Mouse (Mus musculus) layer of hippocampus, adult 2 months (tissue): ENCODE measurements around the gene Lbr. TPM values are rescaled to one million over a fixed set of nuclear protein-coding genes. Genes with fewer than 3 reads are reported as not detected.
A peak's percentile ranks its signal among the peaks of the same experiment; 100 is the strongest.

Experiments
- DNase-seq, 2 experiments: peaks; one replicate each; pipeline ENCODE4 v3.0.0; 2022; ENCODE audit warnings: low spot score in 2 of 2
- H3K27ac ChIP-seq: fragments of 200-600 bp; 2 replicates; pipeline ENCODE4 v1.8.1; 2022
- H3K4me3 ChIP-seq: fragments of 200-600 bp; 2 replicates; pipeline ENCODE4 v1.8.1; 2022; ENCODE audit warnings: mild to moderate bottlenecking
- CTCF ChIP-seq: fragments of 200-600 bp; conservative IDR thresholded peaks from 2 replicates; pipeline ENCODE4 v1.8.1; 2022; ENCODE audit warnings: antibody characterized with exemption, mild to moderate bottlenecking, moderate library complexity
- long read RNA-seq, 2 experiments: library from polyadenylated mRNA; stranded (forward); transcript quantifications; one replicate each; pipeline ENCODE4 v2.0.0; 2021; ENCODE audit warnings: borderline mapping rate in 2 of 2
- total RNA-seq, 2 experiments: library from RNA; stranded (reverse); gene quantifications; 2 replicates each; pipeline ENCODE4 v1.2.3; 2021

Lbr gene
- total RNA-seq, result 10 to 100 TPM; 12.0 to 15.7 TPM
- long read RNA-seq, experiment 1, transcript Lbr-201 (14 exons, 3,510 nt), result major isoform, 8 of 12 reads
- long read RNA-seq, experiment 1, partial matches to known transcripts, result 1 of 12 reads
- long read RNA-seq, experiment 1, other reads (novel, unspliced or antisense), result 3 of 12 reads
- long read RNA-seq, experiment 2, transcript Lbr-201 (14 exons, 3,510 nt), result major isoform, 14 of 17 reads
- long read RNA-seq, experiment 2, partial matches to known transcripts, result 0 of 17 reads
- long read RNA-seq, experiment 2, other reads (novel, unspliced or antisense), result 3 of 17 reads

GRCm38 (mm10) chr1:181842781-181843180, at the start of gene Lbr:
Gene Lbr (minus strand): TSS chr1:181843046.
- peak within 1 kb of the TSS; percentile 74 for H3K4me3 ChIP-seq
- TF ChIP-seq CTCF, result no peak
- H3K27ac ChIP-seq, result peak within 1 kb of the TSS; percentile 95
- DNase-seq, result no peak

GRCm38 (mm10) chr1:181889670-181890069, 46.8 kb upstream of the Lbr start:
- H3K27ac ChIP-seq, result no peak overlapping the region
- no peak overlapping the region for H3K4me3 ChIP-seq
- no peak for TF ChIP-seq CTCF
- DNase-seq, result no peak

- Histone ChIP-seq H3K27ac (no peak overlapping the region), H3K4me3 (no peak overlapping the region)
- peak; percentile 100; the same call in 1 of the 2 replicates for TF ChIP-seq CTCF
- DNase-seq, result peak; percentile 89 to 96
Measured at GRCm38 (mm10) chr1:181888801-181889200, 46.0 kb upstream of the Lbr start.

- Histone ChIP-seq H3K27ac (no peak overlapping the region), H3K4me3 (no peak overlapping the region; the same call in 1 of the 2 replicates)
- TF ChIP-seq CTCF, result peak; percentile 77
Measured at GRCm38 (mm10) chr1:181881532-181881931, 38.7 kb upstream of the Lbr start.

GRCm38 (mm10) chr1:181880752-181881325, 38.0 kb upstream of the Lbr start:
- no peak overlapping the region for H3K27ac ChIP-seq
- peak; percentile 63 for TF ChIP-seq CTCF
- H3K4me3 ChIP-seq, result no peak overlapping the region
- no peak for DNase-seq

More at GRCm38 (mm10) chr1:181881532-181881931, 38.7 kb upstream of the Lbr start:
- peak in 1 of 2 experiments; percentile 35 for DNase-seq

- H3K4me3 ChIP-seq, result no peak overlapping the region
- TF ChIP-seq CTCF, result no peak
- H3K27ac ChIP-seq, result no peak overlapping the region
- DNase-seq, result no peak
Measured at GRCm38 (mm10) chr1:181878436-181878835, 35.6 kb upstream of the Lbr start.

GRCm38 (mm10) chr1:181877088-181877487, 34.2 kb upstream of the Lbr start:
- no peak for TF ChIP-seq CTCF
- H3K27ac ChIP-seq, result no peak overlapping the region
- no peak for DNase-seq
- no peak overlapping the region for H3K4me3 ChIP-seq

- Histone ChIP-seq H3K27ac (no peak overlapping the region), H3K4me3 (no peak overlapping the region)
- DNase-seq, result no peak
- TF ChIP-seq CTCF, result no peak
Measured at GRCm38 (mm10) chr1:181876656-181877055, 33.8 kb upstream of the Lbr start.

GRCm38 (mm10) chr1:181873086-181873920, 30.5 kb upstream of the Lbr start:
- no peak for TF ChIP-seq CTCF
- no peak for DNase-seq
- H3K27ac ChIP-seq, result no peak overlapping the region
- H3K4me3 ChIP-seq, result no peak overlapping the region

GRCm38 (mm10) chr1:181872639-181873038, 29.8 kb upstream of the Lbr start:
- no peak for DNase-seq
- TF ChIP-seq CTCF, result no peak
- H3K27ac ChIP-seq, result no peak overlapping the region
- H3K4me3 ChIP-seq, result no peak overlapping the region

GRCm38 (mm10) chr1:181866429-181867280, 23.8 kb upstream of the Lbr start:
- 0 out of 2 replicates have a peak, but pooled peaks have one; percentile 15 for TF ChIP-seq CTCF

GRCm38 (mm10) chr1:181865863-181866216, 23.0 kb upstream of the Lbr start:
- no peak for TF ChIP-seq CTCF
- DNase-seq, result no peak
- no peak overlapping the region for H3K4me3 ChIP-seq
- H3K27ac ChIP-seq, result no peak overlapping the region

More at GRCm38 (mm10) chr1:181866429-181867280, 23.8 kb upstream of the Lbr start:
- H3K4me3 ChIP-seq, result no peak overlapping the region
- no peak for DNase-seq
- H3K27ac ChIP-seq, result no peak overlapping the region
